Mouse (Mus musculus): ENCODE data around the gene Thoc3. TPM values are rescaled to one million over a fixed set of nuclear protein-coding genes. Genes with fewer than 3 reads are reported as not detected.
"Not testable (repeated sequence)": the region's sequence is repeated elsewhere in the genome, so short reads cannot be mapped to it uniquely, and the experiment has no call there.

The Thoc3 gene
- polyA plus RNA-seq, 1 experiment from 2014 or later = 143 TPM

DNA sequence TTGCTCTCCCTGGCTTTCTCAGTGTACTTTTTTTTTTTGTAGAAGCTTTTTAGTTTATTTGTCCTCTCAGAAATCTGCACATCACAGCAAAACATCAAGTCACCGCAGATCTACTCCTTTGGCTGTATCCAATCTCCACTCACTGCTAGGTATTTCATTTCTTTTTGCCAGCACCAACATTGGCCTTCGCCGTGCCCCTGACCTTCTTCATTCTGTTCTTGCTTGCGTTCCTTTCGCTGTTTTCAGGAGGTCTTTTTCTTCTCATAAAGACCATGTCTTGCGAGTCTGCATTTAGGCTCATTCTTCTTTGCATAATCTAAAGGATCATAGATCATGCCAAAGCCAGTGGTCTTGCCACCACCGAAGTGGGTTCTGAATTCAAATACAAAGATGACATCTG, 30.9 kb upstream of the Thoc3 start:
- H3K4me2 ChIP-seq (replicated peaks; ENCODE audit: low read depth, low read length); H3K4me3 ChIP-seq (ENCODE audit: low read depth, low read length); H3K27me3 ChIP-seq (ENCODE audit: control insufficient read depth, insufficient read depth, low read length); ATAC-seq (ENCODE audit: low FRiP score); H3K9me3 ChIP-seq (ENCODE audit: control insufficient read depth, low read length); DNase-seq (ENCODE audit: low spot score); H3K9ac ChIP-seq (ENCODE audit: low read depth, low read length); H3K4me1 ChIP-seq (replicated peaks; ENCODE audit: control insufficient read depth, insufficient read depth, low read length); H3K27ac ChIP-seq (ENCODE audit: low read depth, low read length); H3K36me3 ChIP-seq (ENCODE audit: control insufficient read depth, insufficient read depth, low read length): not testable (repeated sequence)
- WGBS = 90% methylated on average over 7 of the region's 7 CpGs

GRCm38 (mm10) chr13:54491381-54491780, 22.7 kb upstream of the Thoc3 start:
- H3K4me3 ChIP-seq (ENCODE audit: low read depth, low read length) = no peak overlapping the region
- no peaks in the 10 kb centered on the region for H3K9me3 ChIP-seq (ENCODE audit: control insufficient read depth, low read length)
- no peak overlapping the region for H3K9ac ChIP-seq (ENCODE audit: low read depth, low read length)
- 84% methylated on average over 6 of the region's 6 CpGs for WGBS
- no peaks in the 10 kb centered on the region for H3K36me3 ChIP-seq (ENCODE audit: control insufficient read depth, insufficient read depth, low read length)
- no peaks in the 10 kb centered on the region for H3K4me1 ChIP-seq (replicated peaks; ENCODE audit: control insufficient read depth, insufficient read depth, low read length)
- H3K4me2 ChIP-seq (replicated peaks; ENCODE audit: low read depth, low read length) = no peak overlapping the region
- ATAC-seq (ENCODE audit: low FRiP score) (no peak), DNase-seq (ENCODE audit: low spot score) (no peak)
- no peak overlapping the region for H3K27ac ChIP-seq (ENCODE audit: low read depth, low read length)
- no peaks in the 10 kb centered on the region for H3K27me3 ChIP-seq (ENCODE audit: control insufficient read depth, insufficient read depth, low read length)

GRCm38 (mm10) chr13:54490411-54490810, 21.8 kb upstream of the Thoc3 start:
- H3K36me3 ChIP-seq (ENCODE audit: control insufficient read depth, insufficient read depth, low read length) = no peaks in the 10 kb centered on the region
- H3K9me3 ChIP-seq (ENCODE audit: control insufficient read depth, low read length) = no peaks in the 10 kb centered on the region
- ATAC-seq (ENCODE audit: low FRiP score) (no peak), DNase-seq (ENCODE audit: low spot score) (no peak)
- 80% methylated on average over 5 of the region's 5 CpGs for WGBS
- H3K9ac ChIP-seq (ENCODE audit: low read depth, low read length) = no peak overlapping the region
- no peak overlapping the region for H3K4me3 ChIP-seq (ENCODE audit: low read depth, low read length)
- no peaks in the 10 kb centered on the region for H3K4me1 ChIP-seq (replicated peaks; ENCODE audit: control insufficient read depth, insufficient read depth, low read length)
- H3K27ac ChIP-seq (ENCODE audit: low read depth, low read length) = no peak overlapping the region
- no peaks in the 10 kb centered on the region for H3K27me3 ChIP-seq (ENCODE audit: control insufficient read depth, insufficient read depth, low read length)
- no peak overlapping the region for H3K4me2 ChIP-seq (replicated peaks; ENCODE audit: low read depth, low read length)

GRCm38 (mm10) chr13:54481498-54481897, 12.8 kb upstream of the Thoc3 start:
- Histone ChIP-seq H3K27me3 (ENCODE audit: control insufficient read depth, insufficient read depth, low read length) (no peaks in the 10 kb centered on the region), H3K4me1 (replicated peaks; ENCODE audit: control insufficient read depth, insufficient read depth, low read length) (no peaks in the 10 kb centered on the region), H3K36me3 (ENCODE audit: control insufficient read depth, insufficient read depth, low read length) (no peaks in the 10 kb centered on the region), H3K4me3 (ENCODE audit: low read depth, low read length) (no peak overlapping the region), H3K4me2 (replicated peaks; ENCODE audit: low read depth, low read length) (no peak overlapping the region), H3K9ac (ENCODE audit: low read depth, low read length) (no peak overlapping the region), H3K9me3 (ENCODE audit: control insufficient read depth, low read length) (no peaks in the 10 kb centered on the region), H3K27ac (ENCODE audit: low read depth, low read length) (no peak overlapping the region)
- DNase-seq (ENCODE audit: low spot score) = no peak
- no peak for ATAC-seq (ENCODE audit: low FRiP score)
- WGBS = 86% methylated on average over 14 of the region's 14 CpGs

DNA sequence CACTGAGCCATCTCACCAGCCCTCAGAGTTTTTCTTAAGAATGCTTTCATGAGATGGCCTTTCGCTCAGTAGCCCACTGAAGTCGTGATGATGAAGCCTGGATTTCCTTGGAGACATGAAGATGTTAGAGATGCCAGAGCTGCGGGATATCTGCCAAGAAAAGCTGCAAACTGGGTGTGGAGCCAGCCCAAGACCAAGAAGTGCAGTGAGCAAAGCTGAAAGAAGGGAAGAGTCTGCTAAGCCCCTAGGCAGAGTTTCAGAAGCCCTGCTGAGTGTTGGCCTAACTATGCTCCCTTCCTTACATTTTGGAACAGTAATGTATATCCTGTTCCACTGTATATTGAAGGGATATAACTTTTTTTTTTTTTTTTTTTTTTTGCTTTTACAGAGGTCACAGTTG, 10.6 kb upstream of the Thoc3 start:
- Histone ChIP-seq H3K9me3 (ENCODE audit: control insufficient read depth, low read length) (no peaks in the 10 kb centered on the region), H3K4me3 (ENCODE audit: low read depth, low read length) (no peak overlapping the region), H3K4me1 (replicated peaks; ENCODE audit: control insufficient read depth, insufficient read depth, low read length) (no peaks in the 10 kb centered on the region), H3K9ac (ENCODE audit: low read depth, low read length) (no peak overlapping the region), H3K36me3 (ENCODE audit: control insufficient read depth, insufficient read depth, low read length) (no peaks in the 10 kb centered on the region), H3K27ac (ENCODE audit: low read depth, low read length) (no peak overlapping the region), H3K4me2 (replicated peaks; ENCODE audit: low read depth, low read length) (no peak overlapping the region), H3K27me3 (ENCODE audit: control insufficient read depth, insufficient read depth, low read length) (no peaks in the 10 kb centered on the region)
- ATAC-seq (ENCODE audit: low FRiP score) = no peak
- WGBS = 73% methylated on average over 3 of the region's 3 CpGs
- no peak for DNase-seq (ENCODE audit: low spot score)

GRCm38 (mm10) chr13:54475702-54476101, 7.1 kb upstream of the Thoc3 start:
- Histone ChIP-seq H3K4me1 (replicated peaks; ENCODE audit: control insufficient read depth, insufficient read depth, low read length) (no peaks in the 10 kb centered on the region), H3K27me3 (ENCODE audit: control insufficient read depth, insufficient read depth, low read length) (no peaks in the 10 kb centered on the region), H3K4me3 (ENCODE audit: low read depth, low read length) (no peak overlapping the region), H3K4me2 (replicated peaks; ENCODE audit: low read depth, low read length) (no peak overlapping the region), H3K36me3 (ENCODE audit: control insufficient read depth, insufficient read depth, low read length) (no peaks in the 10 kb centered on the region), H3K9me3 (ENCODE audit: control insufficient read depth, low read length) (no peaks in the 10 kb centered on the region), H3K27ac (ENCODE audit: low read depth, low read length) (no peak overlapping the region), H3K9ac (ENCODE audit: low read depth, low read length) (no peak overlapping the region)
- WGBS = 87% methylated on average over 5 of the region's 5 CpGs
- ATAC-seq (ENCODE audit: low FRiP score) (no peak), DNase-seq (ENCODE audit: low spot score) (no peak)

DNA sequence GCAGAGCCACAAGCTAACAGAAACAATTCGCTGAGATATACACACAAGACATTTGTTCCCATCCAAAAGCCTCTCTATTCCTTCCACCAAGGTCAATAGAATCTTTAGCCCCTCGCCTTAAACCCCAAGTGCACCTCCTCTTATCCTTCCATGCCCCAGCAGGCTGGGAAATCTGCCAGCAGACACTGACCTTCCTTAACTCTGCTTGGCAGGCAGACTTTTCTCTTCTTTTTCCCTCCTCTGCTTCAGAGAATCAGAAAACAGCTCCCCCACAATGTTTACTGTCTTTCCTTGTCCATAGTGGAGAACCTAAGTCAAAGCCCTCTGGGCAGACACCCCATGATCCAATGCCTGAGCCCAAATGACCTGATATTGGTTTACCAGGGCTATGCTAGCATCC, 6.3 kb upstream of the Thoc3 start:
- Histone ChIP-seq H3K4me3 (ENCODE audit: low read depth, low read length) (no peak overlapping the region), H3K4me1 (replicated peaks; ENCODE audit: control insufficient read depth, insufficient read depth, low read length) (no peaks in the 10 kb centered on the region), H3K36me3 (ENCODE audit: control insufficient read depth, insufficient read depth, low read length) (no peaks in the 10 kb centered on the region), H3K27me3 (ENCODE audit: control insufficient read depth, insufficient read depth, low read length) (no peaks in the 10 kb centered on the region), H3K27ac (ENCODE audit: low read depth, low read length) (no peak overlapping the region), H3K9ac (ENCODE audit: low read depth, low read length) (no peak overlapping the region), H3K9me3 (ENCODE audit: control insufficient read depth, low read length) (no peaks in the 10 kb centered on the region), H3K4me2 (replicated peaks; ENCODE audit: low read depth, low read length) (no peak overlapping the region)
- WGBS = 73% methylated on average over 2 of the region's 2 CpGs
- ATAC-seq (ENCODE audit: low FRiP score) = no peak
- no peak for DNase-seq (ENCODE audit: low spot score)

GRCm38 (mm10) chr13:54471967-54472366, 3.3 kb upstream of the Thoc3 start:
- Histone ChIP-seq H3K4me3 (ENCODE audit: low read depth, low read length) (no peak overlapping the region), H3K27ac (ENCODE audit: low read depth, low read length) (no peak overlapping the region), H3K9me3 (ENCODE audit: control insufficient read depth, low read length) (no peaks in the 10 kb centered on the region), H3K4me1 (replicated peaks; ENCODE audit: control insufficient read depth, insufficient read depth, low read length) (peaks cover 3% of the 10 kb centered on the region), H3K9ac (ENCODE audit: low read depth, low read length) (no peak overlapping the region), H3K27me3 (ENCODE audit: control insufficient read depth, insufficient read depth, low read length) (no peaks in the 10 kb centered on the region), H3K4me2 (replicated peaks; ENCODE audit: low read depth, low read length) (no peak overlapping the region), H3K36me3 (ENCODE audit: control insufficient read depth, insufficient read depth, low read length) (no peaks in the 10 kb centered on the region)
- WGBS = 81% methylated on average over 4 of the region's 4 CpGs
- ATAC-seq (ENCODE audit: low FRiP score) (no peak), DNase-seq (ENCODE audit: low spot score) (no peak)

DNA sequence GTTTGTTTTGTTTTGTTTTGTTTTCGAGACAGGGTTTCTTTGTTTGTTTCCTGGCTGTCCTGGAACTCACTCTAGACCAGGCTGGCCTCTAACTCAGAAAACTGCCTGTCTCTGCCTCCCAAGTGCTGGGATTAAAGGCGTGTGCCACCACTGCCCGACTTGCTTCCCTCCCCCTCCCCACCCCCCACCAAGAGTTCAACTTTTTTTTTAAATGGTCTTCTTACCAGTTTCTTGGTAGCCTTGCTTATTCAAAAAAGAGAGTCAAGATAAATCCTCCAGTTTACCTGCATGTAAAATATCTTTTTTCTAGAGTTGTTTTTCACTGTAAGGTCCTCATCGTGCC, 334 bp upstream of the Thoc3 start:
- Histone ChIP-seq H3K9me3 (ENCODE audit: control insufficient read depth, low read length) (no peaks in the 10 kb centered on the region), H3K27me3 (ENCODE audit: control insufficient read depth, insufficient read depth, low read length) (no peaks in the 10 kb centered on the region), H3K4me2 (replicated peaks; ENCODE audit: low read depth, low read length) (peak overlapping the region; percentile 33), H3K4me1 (replicated peaks; ENCODE audit: control insufficient read depth, insufficient read depth, low read length) (peaks cover 3% of the 10 kb centered on the region), H3K27ac (ENCODE audit: low read depth, low read length) (no peak overlapping the region), H3K36me3 (ENCODE audit: control insufficient read depth, insufficient read depth, low read length) (peaks cover 24% of the 10 kb centered on the region), H3K4me3 (ENCODE audit: low read depth, low read length) (peak overlapping the region; percentile 95), H3K9ac (ENCODE audit: low read depth, low read length) (no peak overlapping the region; the same call in 1 of the 2 replicates)
- 19% methylated on average over 4 of the region's 4 CpGs for WGBS
- DNase-seq (ENCODE audit: low spot score) (no peak), ATAC-seq (ENCODE audit: low FRiP score) (peak; percentile 81)
